Mouse (Mus musculus) embryo, embryonic 11 days (tissue): ENCODE measurements at regions not wholly inside any gene's neighbourhood (a gene's known extent, or its start where the extent isn't known, plus 50 kb on each side); places are given as distances from the start of the nearest gene placed in this dataset.

Experiments used
- DNase-seq: peaks from one replicate; pipeline ENCODE4 v3.0.0-alpha.2; 2015

DNA sequence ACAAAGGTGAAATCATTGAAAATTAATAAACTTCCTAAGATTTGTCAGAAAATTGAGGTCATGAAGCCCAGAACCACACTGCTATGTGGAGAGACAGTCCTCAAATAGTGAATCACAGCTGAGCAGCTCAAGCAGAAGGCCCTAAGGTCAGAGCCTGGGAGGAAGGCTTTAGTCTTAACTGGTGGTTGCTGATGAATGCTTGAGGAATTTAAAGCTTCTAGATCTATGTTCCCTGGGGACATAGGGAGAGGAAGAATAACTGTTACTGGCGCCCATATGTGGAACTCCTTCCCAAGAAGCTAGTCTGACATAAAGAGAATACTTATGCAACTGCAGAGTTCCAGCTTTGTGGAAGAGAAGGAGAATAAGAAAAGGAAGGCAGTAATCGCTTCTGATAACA, 919.5 kb downstream of the D3Ertd751e start:
- no peak for DNase-seq

DNA sequence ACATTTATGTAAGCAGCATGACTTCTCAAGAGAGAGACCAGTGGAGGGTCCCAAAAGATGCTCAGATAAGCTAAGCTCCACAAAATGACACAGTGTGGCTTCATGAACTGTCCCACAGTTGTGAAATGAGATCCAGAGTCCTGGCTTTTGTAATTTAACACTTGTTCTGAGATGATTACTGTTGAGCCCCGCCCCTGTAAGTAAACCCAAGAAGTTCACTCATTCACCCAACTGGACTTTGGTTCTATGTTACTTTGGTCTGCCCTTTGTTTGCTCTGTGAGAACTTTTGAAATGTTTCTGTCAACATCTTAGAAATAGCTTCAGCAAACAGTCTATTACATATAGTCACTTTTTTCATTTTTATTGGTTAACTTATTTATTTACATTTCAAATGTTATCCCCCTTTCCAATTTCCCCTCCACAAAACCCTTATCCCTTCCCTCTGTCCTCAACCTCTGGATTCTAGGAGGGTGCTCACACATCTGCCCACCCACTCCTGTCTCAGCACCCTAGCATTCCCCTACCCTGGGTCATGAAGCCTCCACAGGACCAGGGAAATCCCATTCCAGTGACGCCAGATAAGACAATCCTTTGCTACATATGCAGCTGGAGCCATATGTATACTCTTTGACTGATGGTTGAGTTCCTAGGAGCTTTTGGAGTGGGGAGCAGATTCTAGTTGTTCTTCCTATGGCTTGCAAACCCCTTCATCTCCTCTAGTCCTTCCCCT, 934.4 kb downstream of the D3Ertd751e start:
- DNase-seq: no peak

DNA sequence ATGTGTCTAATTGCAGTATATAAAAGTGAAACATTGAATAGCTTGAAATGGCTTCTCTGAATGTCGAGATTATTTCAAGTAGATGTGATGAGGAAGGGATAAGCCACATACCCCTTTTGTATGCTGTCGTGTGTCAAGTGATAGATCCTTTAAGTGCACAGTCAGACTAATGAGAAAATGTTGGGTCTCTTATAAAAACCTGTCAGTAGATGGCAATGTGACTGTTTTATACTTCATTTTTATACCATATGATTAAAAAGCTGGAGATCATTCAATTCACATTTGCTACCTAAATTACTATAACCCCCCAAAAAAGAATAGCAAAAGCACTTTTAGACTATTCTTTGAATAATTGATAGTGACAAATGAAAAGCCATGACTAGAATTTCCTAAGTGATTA, 952.3 kb downstream of the D3Ertd751e start:
- no peak for DNase-seq

DNA sequence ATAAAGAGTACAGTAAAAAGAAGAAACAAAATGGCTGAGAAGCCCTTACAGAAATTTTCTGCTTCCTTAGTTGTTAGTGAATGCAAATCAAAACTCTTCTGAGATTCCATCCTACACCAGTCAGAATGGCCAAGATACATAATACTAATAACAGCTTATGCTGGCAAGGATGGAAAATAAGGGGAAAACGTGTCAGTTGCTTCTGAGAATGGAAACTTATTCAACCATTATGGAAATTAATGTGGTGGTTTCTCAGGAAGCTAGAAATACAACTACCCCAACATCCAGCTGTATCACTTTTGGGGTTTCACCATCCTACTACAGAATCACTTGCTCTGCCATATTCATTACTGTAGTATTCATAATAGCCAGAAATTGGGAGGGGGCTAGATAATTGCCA, 996.5 kb downstream of the D3Ertd751e start:
- DNase-seq: no peak

DNA sequence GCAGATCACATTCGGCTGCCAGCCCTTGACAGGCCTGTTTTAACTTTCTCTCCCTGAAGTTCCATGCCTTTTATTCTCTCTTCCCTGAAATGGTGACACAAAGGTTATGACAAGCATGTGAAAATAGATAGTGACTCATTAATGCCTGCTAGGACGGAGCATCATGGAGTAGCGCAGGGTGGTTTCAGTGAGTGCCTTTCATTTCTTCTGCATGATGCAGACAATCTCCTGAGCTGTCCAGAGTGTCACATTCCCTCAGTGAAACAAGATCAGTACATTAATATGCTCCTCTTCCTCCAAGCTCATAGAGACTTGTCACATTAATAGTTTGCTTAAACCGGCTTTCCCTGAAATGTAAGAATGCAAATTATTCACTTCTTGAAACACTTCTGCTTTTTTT, 1010.7 kb downstream of the D3Ertd751e start:
- DNase-seq: no peak

DNA sequence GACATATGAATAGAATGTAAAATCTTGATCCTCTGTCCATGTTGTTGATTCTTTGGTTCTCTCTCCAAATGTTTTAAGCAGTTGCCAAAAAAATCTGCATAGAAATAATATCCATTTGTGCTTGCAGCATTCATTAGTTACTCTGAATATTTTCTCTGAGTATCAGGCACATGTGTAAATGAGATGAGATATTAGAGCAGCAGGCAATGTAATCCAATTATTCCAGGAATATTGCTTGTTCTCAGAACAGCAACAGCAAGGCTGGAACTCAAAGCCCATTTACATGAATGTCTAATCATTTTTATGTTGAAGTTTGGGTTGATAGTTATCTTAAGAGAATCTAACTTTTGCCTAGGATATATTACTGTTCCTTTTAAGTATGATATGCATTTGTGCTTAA, 1014.9 kb downstream of the D3Ertd751e start:
- no peak for DNase-seq

DNA sequence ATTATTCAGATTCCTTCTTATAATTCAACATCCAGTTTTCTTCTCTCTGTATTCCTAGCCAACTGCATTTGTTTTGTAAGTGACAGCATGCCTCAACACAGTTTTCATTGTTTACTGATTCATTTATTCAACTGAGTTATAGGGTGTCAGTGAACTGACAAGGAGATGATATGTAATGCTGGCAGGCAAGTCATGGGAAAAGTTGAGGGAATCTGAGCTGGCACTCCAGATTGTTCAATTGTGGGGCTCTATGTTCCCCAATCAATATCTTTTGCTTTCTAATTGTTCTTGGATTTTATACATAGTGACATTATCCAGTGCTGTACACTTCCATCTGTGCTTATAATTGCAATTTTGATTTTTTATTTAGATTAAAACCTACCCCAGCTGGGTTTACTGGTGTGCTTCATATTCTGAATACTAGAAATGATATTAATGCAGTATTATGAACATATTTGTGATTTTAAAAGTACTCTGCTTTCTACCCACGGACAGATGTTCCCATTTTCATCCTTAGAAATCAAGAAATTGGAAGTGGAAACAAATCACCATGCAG, 1015.5 kb downstream of the D3Ertd751e start:
- no peak for DNase-seq

DNA sequence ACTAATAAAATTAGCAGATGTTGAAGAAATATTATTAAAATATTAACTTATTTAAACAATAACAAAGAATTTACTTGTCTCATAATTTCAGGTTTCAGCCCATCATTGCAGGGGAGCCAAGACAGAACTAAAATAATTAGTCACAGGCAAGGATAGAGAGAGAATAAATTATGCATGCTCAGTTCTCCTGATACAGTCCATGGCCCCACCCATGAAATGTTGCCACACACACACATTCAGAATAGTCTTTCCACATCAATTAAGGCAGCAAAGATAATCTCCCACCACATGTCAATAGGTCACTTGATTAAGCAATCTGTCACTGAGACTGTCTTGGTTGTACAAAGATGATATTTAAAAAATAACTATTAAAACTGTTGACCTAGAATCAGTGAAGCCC, 1019.8 kb downstream of the D3Ertd751e start:
- no peak for DNase-seq

DNA sequence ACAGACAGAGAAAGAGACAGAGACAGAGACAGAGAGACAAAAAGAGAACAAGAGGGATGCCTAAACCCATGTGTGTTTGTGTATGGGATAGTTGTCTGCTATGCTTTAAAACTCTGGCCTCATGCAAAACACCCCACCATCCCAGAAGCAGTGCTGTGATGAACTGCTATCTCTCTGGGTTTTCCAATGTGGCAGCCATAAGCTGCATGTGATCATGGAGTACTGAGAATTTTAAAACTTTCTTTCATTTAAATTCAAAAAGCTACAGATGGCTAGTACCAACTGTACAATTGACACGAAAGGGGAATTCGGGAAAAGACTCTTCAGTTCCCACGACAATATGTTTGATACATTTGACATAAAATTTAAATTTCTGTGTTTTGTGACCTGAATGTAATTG, 1041.1 kb downstream of the D3Ertd751e start:
- DNase-seq: no peak

DNA sequence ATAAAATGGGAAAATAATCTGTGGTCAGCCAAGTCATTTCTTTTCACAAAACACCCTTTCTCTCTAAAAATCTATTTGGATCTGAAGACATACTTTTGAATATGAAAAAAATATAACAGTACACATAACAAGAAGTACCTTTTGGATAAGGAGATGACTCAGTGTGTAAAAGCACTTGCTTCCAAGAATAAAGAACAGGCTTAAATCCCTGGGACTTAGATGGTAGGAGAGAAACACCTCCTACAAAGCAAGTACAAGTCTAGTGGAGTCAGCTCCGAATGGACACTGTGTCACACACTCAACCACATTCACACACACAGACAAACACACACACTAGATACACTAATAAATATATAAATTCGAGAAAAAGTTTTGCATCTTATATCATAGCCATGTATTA, 1041.8 kb downstream of the D3Ertd751e start:
- no peak for DNase-seq

DNA sequence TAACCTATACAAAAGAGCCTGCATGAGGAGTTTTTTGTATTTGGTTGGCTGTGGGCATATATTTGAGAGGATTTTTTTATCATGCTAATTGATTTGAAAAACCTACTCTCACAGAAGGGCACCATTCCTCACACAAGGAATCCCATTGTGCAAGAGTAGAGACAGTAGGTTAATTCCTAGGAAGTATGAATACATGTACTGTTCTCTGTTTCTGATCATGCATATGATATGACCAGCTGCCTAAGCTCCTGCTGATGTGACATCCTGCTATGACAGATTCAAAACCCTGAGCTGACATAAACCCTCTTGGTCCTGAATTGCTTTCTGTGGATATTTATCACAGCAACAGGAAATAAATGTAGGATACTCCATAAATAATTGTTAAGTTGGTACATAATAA, 1048.0 kb downstream of the D3Ertd751e start:
- DNase-seq: no peak

DNA sequence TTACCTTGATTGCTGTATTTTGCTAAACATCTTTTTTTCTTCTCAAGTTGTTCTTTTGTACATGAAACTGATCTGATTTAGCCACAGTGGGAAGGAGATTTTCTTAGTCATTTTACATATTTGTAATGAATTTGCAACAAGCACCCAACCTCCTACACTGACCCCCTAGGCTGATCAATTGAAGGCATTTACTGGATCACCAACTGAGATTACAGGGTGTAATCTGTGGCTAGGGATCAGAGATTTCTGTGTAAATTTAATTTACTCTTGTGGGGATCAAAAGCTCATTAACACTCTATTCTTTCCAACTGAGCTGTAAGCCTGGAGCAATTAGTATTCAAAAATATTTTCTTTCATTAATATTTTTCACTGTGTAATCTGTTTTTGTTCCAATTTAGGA, 1049.5 kb downstream of the D3Ertd751e start:
- DNase-seq: no peak

DNA sequence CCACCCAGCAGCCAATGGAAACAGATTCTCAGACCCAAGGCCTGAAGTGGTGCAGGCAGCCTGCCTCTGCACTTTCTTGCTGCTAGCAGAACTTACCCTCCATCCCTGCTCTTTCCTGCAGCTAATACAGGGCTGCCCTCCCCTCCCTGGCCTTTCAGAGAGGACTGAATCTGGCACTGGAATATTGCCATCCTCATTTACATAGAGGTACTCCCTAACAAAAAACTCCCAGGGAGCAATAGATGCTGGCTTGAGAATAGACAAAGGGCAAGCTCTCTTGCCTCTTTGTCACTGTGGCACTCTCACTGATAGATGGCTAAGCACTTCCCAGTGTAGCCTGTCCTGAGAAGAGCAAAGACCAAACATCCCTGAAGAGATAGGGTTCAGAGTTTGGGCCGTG, 1088.0 kb downstream of the D3Ertd751e start:
- no peak for DNase-seq

DNA sequence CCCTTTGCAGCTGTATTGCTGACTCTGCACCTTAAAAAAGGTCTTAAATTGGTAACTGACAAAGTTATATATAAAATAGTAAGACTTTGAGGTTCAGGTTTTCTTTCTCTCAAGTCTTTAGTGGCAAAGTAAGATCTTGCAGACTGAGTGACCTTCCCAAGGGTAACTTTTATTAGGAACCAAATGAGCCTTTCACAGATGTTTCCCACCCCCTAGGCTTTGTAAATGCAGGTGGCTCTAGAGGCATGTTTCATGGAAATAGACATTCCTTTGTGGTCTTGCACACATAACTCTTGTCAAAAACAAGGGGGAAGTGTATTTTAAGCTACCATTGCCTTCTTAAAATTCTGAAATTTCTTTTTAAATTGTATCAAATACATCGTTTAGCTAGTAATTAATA, 1125.0 kb downstream of the D3Ertd751e start:
- no peak for DNase-seq

DNA sequence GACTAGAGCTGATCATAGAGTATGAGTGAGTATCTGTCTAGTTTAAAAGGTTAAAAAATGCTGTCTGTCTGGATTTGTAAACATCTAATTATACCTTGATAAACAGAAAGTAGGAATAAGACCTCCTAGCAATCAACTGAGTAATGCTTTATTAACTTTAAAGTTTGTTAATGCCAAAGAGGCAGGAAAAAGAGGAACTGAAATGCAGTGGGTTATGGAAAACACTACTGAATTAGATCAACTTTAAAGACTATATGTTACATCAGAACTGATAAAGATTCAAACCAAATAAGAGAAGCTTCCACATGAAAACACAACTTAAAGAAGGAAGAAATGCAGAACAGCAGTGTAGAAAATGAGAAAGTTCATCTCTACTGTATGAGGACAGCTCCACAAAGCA, 1136.6 kb downstream of the D3Ertd751e start:
- DNase-seq: no peak

DNA sequence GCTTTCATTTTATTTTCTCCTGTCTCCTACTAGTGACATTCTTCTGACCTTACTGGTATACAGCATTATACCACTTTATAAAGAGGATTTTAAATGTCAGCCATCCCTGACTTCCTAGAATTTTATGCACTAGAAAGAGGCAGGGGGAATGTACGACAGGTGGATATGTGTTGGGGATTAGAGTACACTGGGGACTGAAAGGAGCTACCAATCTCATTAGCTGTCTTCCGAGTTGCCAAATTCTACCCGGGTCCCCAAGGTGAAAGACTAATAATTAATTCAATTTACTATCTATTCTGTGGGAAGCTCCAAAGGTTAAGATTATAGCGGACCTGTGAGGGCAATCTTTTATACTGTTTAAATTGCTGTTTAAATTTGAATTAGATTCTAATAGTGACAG, 1142.1 kb downstream of the D3Ertd751e start:
- no peak for DNase-seq

DNA sequence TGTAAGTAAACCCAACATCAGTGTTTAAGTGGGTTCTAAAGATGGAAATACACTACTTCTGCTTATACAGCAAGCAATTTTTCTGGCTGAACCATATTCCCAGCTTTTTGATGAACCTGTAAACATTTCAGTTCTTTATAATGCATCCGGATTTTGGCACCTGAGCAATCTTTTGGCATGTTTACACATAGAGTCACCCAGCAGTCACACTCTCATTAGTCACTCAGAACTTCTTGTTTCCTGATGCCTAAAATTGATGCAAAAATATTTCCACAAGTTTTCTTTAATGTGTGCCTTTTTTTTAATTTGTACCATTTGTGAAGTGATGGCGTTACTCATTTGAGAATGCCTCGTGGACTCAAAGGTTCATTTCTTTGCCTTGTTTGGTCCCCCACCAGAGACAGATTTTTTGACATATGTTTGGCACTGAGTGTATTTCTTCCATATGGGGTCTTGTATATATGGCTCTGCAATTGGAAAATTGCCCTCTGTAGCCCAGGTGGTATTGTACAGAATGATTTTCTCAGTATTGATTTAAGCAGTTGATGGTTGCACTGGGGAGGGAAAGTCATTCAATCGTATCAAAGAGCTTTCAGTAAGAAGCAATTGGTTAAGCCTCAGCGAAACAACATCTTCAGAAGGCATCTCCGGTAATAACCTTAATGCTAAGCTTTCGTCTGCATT, 1149.7 kb downstream of the D3Ertd751e start:
- DNase-seq: no peak

DNA sequence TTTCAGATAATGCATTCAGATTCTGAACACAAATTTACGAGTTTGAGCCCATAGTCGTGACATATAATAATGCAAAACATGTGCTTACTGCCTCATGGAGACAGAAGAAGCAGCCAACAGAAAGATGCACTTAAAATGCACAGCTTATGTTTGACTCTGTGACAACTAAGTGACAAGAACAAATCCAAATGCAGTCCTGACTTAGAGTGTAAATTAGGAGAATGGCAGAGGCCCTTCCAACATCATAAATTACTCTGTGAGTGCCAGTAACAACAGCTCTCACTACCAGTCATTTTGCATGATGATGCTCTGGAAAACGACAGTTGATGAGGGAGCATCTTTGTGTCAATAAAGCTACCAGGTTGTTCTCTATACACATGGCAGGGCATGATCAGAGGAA, 1153.4 kb downstream of the D3Ertd751e start:
- no peak for DNase-seq

DNA sequence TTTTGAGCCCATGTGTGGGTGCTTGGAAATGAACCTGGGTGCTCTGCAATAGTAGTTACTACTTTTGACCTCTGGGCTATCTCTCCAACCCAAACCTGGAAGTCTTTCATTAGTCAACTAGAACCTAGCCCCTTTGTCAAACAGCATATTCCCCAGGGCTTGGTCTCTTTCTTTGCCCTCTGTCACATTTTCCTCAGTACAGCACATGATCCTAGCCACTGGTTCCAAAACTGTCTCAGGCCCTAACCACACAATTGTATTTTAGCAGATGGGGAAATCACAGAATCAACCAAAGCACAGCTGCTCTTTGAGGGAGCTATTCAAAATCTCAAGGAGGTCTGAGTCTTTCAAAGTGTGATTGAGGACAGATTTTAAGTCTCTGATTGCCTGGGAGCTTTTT, 1155.5 kb downstream of the D3Ertd751e start:
- DNase-seq: no peak

DNA sequence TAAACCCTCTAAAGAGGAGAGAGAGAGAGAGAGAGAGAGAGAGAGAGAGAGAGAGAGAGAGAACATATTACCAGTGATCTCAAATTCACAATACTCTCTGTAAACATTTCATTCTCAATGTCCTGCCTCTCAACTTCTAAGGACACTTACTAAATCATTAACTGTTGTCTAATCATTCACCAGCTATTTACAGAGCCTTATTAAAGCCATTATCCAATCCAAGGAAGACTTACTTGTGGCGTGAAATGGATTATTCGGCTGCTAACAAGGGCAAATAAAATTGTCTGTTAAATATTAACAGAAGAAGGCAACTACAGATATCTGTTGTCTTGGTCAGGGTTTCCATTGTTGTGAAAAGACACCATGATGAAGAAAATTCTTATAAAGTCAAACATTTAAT, 1156.5 kb downstream of the D3Ertd751e start:
- DNase-seq: no peak

DNA sequence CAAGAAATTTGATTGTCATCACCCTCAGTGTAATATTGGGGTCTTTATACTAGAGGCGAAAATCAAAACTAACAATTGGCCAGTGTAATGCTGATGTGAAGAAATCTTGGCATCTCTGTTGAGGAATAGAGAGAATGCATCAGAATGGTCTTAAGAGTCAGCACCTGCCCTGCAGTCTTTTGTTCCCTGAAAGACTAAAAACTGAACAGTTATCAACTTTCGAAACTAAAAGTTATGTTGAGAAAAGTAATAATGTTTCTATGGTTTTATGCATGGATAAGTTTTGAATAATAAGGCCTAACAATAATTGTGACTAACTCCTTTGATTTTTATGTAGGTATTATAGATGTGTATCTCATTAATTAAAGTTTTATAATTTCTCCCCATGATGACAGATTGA, 1158.6 kb downstream of the D3Ertd751e start:
- no peak for DNase-seq

DNA sequence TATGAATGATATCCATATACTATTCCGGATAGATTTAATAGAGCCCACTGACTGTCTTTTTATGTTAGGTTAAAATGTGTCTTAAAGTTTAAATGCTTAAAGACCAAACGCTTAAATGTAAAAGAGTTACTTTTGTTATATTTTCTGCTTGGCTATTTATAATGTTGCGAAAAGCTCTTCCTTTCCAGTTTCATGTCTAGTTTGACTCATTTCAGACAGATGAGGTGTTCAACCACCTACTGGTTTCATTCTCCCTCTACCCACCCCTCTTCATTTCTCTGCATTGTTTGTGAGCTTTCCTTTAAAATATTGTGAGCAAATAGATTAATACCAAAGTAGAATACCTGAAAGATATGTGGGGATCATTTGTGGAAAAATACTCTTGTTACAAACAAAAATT, 1163.8 kb downstream of the D3Ertd751e start:
- no peak for DNase-seq

DNA sequence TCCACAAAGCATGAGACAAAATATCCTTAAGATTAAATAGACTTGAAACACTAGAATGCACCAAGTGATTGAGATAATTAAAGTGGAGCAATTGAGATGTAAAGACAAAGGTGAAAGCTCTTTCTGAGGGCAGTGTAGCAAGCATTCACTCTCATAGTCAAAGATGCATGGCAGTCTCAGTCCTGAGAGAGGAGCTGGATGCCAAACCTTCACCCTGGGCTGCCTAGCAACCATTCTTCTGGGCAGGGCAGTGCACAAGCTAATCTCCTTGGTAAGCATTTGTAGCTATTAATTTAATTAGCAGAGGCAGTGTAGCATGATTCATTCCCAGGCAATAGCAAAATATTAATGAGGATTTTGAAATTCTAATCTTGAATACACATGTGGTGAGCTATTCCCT, 1166.0 kb downstream of the D3Ertd751e start:
- DNase-seq: peak; percentile 27

DNA sequence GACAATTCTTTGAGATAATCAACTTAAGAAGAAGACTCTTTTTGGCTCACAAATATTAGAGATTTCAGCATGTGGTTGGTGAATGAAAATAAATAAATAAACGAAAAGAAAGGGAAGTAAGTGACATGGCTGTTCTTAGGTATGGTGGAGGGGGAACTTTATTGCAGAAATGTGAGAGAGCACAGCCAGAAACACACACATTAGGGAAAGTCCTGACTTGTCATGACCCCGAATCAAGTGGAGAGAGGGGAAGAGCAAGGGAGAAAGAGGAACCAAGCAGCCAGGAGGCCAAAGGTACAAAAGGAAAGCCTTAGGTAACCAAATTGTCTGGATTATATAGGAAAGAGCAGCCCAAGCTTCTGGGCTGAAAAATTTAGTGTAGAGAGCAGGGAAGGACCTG, 1172.7 kb downstream of the D3Ertd751e start:
- no peak for DNase-seq

DNA sequence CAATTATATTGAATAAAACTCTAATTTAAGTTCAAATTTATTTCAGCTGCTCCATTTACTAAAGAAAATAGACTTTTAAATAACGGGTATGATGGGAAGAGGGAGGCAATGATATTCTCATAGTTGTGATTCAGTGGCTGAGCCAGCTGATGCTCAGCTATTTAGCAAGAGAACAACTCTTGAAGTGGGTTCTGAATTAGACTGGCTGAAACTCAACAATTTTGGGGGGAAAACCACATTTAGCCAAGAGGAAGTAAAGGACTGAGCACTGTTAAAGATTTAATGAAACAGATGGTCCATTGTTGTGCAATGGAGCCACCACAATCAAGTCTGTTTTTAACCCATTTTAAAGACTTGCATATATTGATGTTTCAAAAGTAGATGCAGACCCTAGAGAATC, 1193.0 kb downstream of the D3Ertd751e start:
- no peak for DNase-seq
